Mouse (Mus musculus): ENCODE data around the gene Hs3st1. TPM values are rescaled to one million over a fixed set of nuclear protein-coding genes. Genes with fewer than 3 reads are reported as not detected.

Gene Hs3st1
- polyA plus RNA-seq, 1 experiment = 4.1 TPM

DNA sequence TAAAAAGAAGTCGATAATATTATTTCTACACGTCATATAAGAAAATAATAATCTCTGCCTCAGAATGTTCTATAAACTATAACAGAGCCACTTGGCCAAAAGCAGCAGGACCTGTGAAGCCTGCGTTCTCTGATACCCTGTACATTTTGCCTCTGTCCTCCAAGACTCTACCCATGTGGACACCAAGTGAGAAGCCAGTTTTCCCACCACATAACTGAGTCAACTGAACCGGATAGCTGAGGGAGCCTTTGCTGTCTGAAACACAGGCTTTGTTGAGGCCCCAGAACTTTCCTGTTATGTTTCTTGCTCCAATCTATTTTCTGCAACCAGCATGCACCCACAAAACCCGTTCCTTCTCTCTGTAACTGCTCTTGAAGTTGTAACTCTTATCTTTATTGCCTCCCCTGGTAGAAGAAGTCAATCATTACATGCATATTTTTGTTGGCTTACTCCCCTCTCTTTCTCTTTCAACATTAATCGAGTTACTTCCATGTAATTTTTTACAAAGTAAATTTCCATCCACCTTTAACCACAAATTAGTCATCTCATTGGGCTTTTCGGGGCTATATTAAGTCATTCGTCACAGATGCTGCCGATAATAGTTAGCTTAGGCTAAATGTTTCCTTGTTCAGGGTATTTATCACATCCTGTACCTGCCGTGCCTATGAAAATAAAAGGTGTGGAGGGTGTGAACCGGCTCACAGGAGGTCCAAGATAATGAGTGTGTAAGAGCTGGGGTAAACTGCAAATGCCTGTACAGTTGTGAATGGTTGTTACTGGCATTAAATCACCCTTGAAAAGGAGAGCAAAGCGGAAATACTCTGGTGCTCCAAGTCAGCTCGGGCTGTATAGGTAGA lies 39.4 kb downstream of the Hs3st1 start:
- Histone ChIP-seq H3K36me3 (ENCODE audit: control insufficient read depth, insufficient read depth, low read length) (no peaks in the 10 kb centered on the region), H3K4me1 (replicated peaks; ENCODE audit: control insufficient read depth, insufficient read depth, low read length) (no peaks in the 10 kb centered on the region), H3K4me3 (ENCODE audit: control insufficient read depth, insufficient read depth, low read length) (no peak overlapping the region), H3K27ac (ENCODE audit: control insufficient read depth, insufficient read depth, low read length) (no peak overlapping the region), H3K27me3 (ENCODE audit: control insufficient read depth, insufficient read depth, low read length) (no peaks in the 10 kb centered on the region)
- no peak for DNase-seq
- TF ChIP-seq POLR2A (IDR thresholded peaks at IDR 0.05; ENCODE audit: control insufficient read depth, extremely low read depth, insufficient read depth, low read length, poor library complexity) (no peak), CTCF (IDR thresholded peaks at IDR 0.05; ENCODE audit: borderline replicate concordance, control insufficient read depth, extremely low read depth, insufficient read depth, low read length, poor library complexity) (no peak)
- WGBS = 59% methylated on average over 13 of the region's 13 CpGs

DNA sequence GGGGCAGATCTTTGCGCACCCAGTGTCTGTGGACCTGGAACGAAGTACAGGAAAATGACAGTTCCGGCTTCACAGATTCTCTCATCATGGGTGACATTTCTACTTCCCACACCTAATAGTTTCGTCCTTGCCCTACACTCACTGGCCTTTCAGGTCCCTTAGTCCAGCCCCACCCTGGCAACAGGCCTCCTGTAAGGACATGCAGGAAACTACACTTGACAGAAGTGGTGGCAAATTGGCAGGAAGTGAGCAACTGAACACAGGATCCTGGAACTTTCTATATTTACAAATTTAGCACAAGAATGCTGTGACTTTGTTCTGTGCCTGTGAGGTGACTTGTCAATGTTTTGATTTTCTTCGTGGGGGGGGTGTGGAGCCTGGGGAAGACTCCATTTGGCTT lies 40.1 kb downstream of the Hs3st1 start:
- 42% methylated on average over 5 of the region's 5 CpGs for WGBS
- no peaks in the 10 kb centered on the region for H3K4me1 ChIP-seq (replicated peaks; ENCODE audit: control insufficient read depth, insufficient read depth, low read length)
- DNase-seq = no peak

DNA sequence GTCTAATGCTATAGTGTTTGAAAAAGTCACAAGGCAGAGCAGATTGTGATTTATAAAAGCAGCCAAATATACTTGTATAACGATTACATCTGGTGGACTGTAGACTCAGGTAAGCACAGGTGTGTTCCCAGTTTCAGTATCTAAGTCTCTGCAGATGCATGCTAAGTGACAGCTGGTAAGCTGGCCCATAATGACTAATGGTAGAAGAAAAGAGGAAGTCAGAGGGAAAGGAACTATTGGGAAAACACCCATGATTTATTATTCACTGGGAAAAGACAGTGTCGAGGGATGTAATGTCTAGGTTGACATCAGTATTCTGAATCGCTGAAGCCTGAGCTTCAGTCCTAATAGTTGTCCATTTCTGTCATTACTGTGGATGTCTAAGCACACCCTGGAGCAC lies 49.7 kb downstream of the Hs3st1 start:
- H3K27me3 ChIP-seq (ENCODE audit: control insufficient read depth, insufficient read depth, low read length) = no peaks in the 10 kb centered on the region
- WGBS = 39% methylated on average over 3 of the region's 3 CpGs
- H3K4me1 ChIP-seq (replicated peaks; ENCODE audit: control insufficient read depth, insufficient read depth, low read length) = no peaks in the 10 kb centered on the region
- DNase-seq = no peak
- H3K36me3 ChIP-seq (ENCODE audit: control insufficient read depth, insufficient read depth, low read length) = no peaks in the 10 kb centered on the region
- TF ChIP-seq POLR2A (IDR thresholded peaks at IDR 0.05; ENCODE audit: control insufficient read depth, extremely low read depth, insufficient read depth, low read length, poor library complexity) (no peak), CTCF (IDR thresholded peaks at IDR 0.05; ENCODE audit: borderline replicate concordance, control insufficient read depth, extremely low read depth, insufficient read depth, low read length, poor library complexity) (no peak)
- H3K27ac ChIP-seq (ENCODE audit: control insufficient read depth, insufficient read depth, low read length) = no peak overlapping the region
- H3K4me3 ChIP-seq (ENCODE audit: control insufficient read depth, insufficient read depth, low read length) = no peak overlapping the region

More for the DNA sequence above, 40.1 kb downstream of the Hs3st1 start:
- H3K27me3 ChIP-seq (ENCODE audit: control insufficient read depth, insufficient read depth, low read length) = no peaks in the 10 kb centered on the region
- TF ChIP-seq CTCF (IDR thresholded peaks at IDR 0.05; ENCODE audit: borderline replicate concordance, control insufficient read depth, extremely low read depth, insufficient read depth, low read length, poor library complexity) (no peak), POLR2A (IDR thresholded peaks at IDR 0.05; ENCODE audit: control insufficient read depth, extremely low read depth, insufficient read depth, low read length, poor library complexity) (no peak)
- no peak overlapping the region for H3K27ac ChIP-seq (ENCODE audit: control insufficient read depth, insufficient read depth, low read length)
- H3K4me3 ChIP-seq (ENCODE audit: control insufficient read depth, insufficient read depth, low read length) = no peak overlapping the region
- no peaks in the 10 kb centered on the region for H3K36me3 ChIP-seq (ENCODE audit: control insufficient read depth, insufficient read depth, low read length)

DNA sequence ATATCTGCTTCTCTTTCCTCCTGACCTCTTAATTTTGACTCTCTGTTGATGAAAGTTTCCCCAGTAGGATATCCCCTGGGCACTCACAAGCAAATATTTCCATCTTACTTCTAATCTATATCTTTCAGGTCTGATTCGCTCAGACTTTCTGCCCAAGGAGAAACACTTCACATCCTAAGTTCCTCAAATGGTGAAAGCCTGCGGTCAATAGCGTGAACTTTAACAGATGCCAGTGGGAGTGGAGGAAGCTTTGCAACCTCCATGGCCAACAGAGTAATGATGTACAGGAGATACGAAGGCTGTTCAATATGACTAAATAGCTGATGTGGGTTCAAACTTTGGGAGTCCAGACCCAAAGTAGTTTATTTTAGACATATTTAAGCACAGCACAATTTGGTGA lies 94.4 kb downstream of the Hs3st1 start:
- Histone ChIP-seq H3K4me3 (ENCODE audit: control insufficient read depth, insufficient read depth, low read length) (no peak overlapping the region), H3K4me1 (replicated peaks; ENCODE audit: control insufficient read depth, insufficient read depth, low read length) (no peaks in the 10 kb centered on the region), H3K36me3 (ENCODE audit: control insufficient read depth, insufficient read depth, low read length) (no peaks in the 10 kb centered on the region), H3K27me3 (ENCODE audit: control insufficient read depth, insufficient read depth, low read length) (no peaks in the 10 kb centered on the region), H3K27ac (ENCODE audit: control insufficient read depth, insufficient read depth, low read length) (no peak overlapping the region)
- WGBS = 78% methylated on average over 4 of the region's 4 CpGs
- no peak for DNase-seq
- TF ChIP-seq CTCF (IDR thresholded peaks at IDR 0.05; ENCODE audit: borderline replicate concordance, control insufficient read depth, extremely low read depth, insufficient read depth, low read length, poor library complexity) (no peak), POLR2A (IDR thresholded peaks at IDR 0.05; ENCODE audit: control insufficient read depth, extremely low read depth, insufficient read depth, low read length, poor library complexity) (no peak)

DNA sequence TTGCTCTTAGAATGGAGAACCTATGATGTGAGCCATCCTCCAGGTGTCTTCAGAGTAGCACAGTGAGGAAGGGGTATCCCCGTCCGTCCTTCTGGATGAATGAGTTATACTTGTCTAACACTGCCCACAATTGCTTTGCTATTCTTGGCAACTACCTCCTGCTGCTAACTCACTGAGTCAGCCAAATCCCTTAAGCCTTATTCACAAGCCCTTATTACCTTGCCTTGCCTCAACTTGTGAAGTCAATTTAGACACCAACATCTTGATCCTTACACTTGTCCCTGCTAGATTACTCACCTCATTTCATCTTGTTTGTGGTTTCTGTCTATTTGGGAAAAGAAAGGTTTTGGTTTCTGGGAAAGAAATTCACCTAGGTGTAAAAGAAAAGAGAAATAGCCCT lies 95.9 kb downstream of the Hs3st1 start:
- WGBS = 94% methylated on average over 2 of the region's 2 CpGs
- no peak for DNase-seq
- Histone ChIP-seq H3K4me1 (replicated peaks; ENCODE audit: control insufficient read depth, insufficient read depth, low read length) (no peaks in the 10 kb centered on the region), H3K27me3 (ENCODE audit: control insufficient read depth, insufficient read depth, low read length) (no peaks in the 10 kb centered on the region), H3K4me3 (ENCODE audit: control insufficient read depth, insufficient read depth, low read length) (no peak overlapping the region), H3K36me3 (ENCODE audit: control insufficient read depth, insufficient read depth, low read length) (no peaks in the 10 kb centered on the region), H3K27ac (ENCODE audit: control insufficient read depth, insufficient read depth, low read length) (no peak overlapping the region)
- TF ChIP-seq CTCF (IDR thresholded peaks at IDR 0.05; ENCODE audit: borderline replicate concordance, control insufficient read depth, extremely low read depth, insufficient read depth, low read length, poor library complexity) (no peak), POLR2A (IDR thresholded peaks at IDR 0.05; ENCODE audit: control insufficient read depth, extremely low read depth, insufficient read depth, low read length, poor library complexity) (no peak)

DNA sequence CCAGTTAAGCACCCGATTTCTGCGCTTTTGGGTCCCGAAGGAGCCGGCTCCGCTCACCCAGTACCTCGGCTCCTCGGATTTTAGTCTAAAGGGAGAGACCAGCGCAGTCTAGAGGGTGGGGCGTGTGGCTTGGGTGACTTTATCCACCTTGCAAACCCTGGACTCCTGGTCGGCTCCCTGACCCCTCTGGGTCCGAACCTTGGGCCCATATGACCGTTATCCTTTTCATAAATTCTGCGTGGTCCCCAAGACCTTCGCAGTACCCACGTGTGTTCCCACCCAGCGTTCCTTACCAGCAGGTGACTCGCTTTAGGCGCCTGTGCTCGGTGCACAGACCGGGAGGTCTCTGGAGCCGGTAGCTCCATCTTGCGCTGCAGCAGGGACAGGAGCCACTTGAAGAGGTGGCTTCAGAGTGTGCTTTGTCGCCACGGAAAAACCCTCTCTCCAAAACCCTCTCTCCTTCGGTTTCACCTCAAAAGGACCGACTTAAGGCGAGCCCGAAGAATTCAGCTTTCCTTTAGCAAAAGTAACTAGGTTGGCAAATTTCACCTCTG lies 110.4 kb downstream of the Hs3st1 start:
- Histone ChIP-seq H3K27ac (ENCODE audit: control insufficient read depth, insufficient read depth, low read length) (no peak overlapping the region), H3K4me1 (replicated peaks; ENCODE audit: control insufficient read depth, insufficient read depth, low read length) (no peaks in the 10 kb centered on the region), H3K27me3 (ENCODE audit: control insufficient read depth, insufficient read depth, low read length) (peaks cover 2% of the 10 kb centered on the region; the same call in 1 of the 2 replicates), H3K36me3 (ENCODE audit: control insufficient read depth, insufficient read depth, low read length) (no peaks in the 10 kb centered on the region), H3K4me3 (ENCODE audit: control insufficient read depth, insufficient read depth, low read length) (no peak overlapping the region)
- no peak for TF ChIP-seq CTCF (IDR thresholded peaks at IDR 0.05; ENCODE audit: borderline replicate concordance, control insufficient read depth, extremely low read depth, insufficient read depth, low read length, poor library complexity)
- no peak for TF ChIP-seq POLR2A (IDR thresholded peaks at IDR 0.05; ENCODE audit: control insufficient read depth, extremely low read depth, insufficient read depth, low read length, poor library complexity)
- 2% methylated on average over 28 of the region's 28 CpGs for WGBS
- DNase-seq = no peak

All from thymus, adult 2 months (tissue).